Comparison of ENCODE assay signal across 1 mouse cellular context in the genomic region with DNA sequence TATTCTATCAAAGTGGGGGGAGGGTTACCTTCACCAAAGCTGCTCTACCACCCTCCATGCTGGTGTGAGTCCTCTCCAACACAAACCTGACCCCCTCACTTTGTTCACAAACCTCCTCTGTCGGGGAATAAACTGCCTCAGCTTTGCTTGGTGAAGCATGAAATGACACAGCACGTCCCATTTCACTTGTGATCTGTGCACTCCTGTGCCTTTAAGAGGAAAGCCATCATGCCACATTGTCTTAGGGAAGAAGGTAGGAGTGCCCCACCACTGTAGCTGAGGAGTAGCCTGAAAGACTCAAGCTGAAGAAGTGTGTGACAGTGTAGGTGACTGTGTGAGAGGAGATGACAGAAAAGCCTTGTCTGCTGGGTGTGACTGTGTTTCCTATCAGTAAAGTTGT.
A peak's percentile ranks its signal among the peaks of the same experiment; 100 is the strongest.
TF ChIP-seq lines count a peak whose summit lies in the region.

No protein-coding gene starts in this region.

TF ChIP-seq in MEL, 35 proteins besides CTCF, POLR2A, EP300 and RAD21:
- TF ChIP-seq TBP (IDR thresholded peaks at IDR 0.05; ENCODE audit: low read depth, low read length): 0 out of 2 replicates have a peak, but pooled peaks have one; percentile 28
- no peak for TF ChIP-seq SIN3A (IDR thresholded peaks at IDR 0.05; ENCODE audit: low read length)
